Mouse (Mus musculus): Measurements from ENCODE around the gene Hif3a. TPM values are rescaled to one million over a fixed set of nuclear protein-coding genes. Genes with fewer than 3 reads are reported as not detected.

Hif3a gene
- polyA plus RNA-seq, 1 experiment from 2014 or later, result 47.3 TPM

- Histone ChIP-seq H3K4me1 (peaks cover 42% of the 10 kb centered on the region), H3K27me3 (replicated peaks) (no peaks in the 10 kb centered on the region), H3K36me3 (peaks cover 15% of the 10 kb centered on the region), H3K4me3 (replicated peaks) (peak overlapping the region; percentile 46), H3K9me3 (no peaks in the 10 kb centered on the region), H3K9ac (peak overlapping the region; percentile 48; the same call in 1 of the 2 replicates), H3K27ac (no peak overlapping the region; the same call in 1 of the 2 replicates), H3K4me2 (peak overlapping the region; percentile 72)
- WGBS, result 71% methylated on average over 4 of the region's 4 CpGs
- no peak for ATAC-seq (ENCODE audit: insufficient read depth, low FRiP score, low read depth)
Observed at GRCm38 (mm10) chr7:16995345-16995744, 66.9 kb downstream of the Hif3a start.

DNA sequence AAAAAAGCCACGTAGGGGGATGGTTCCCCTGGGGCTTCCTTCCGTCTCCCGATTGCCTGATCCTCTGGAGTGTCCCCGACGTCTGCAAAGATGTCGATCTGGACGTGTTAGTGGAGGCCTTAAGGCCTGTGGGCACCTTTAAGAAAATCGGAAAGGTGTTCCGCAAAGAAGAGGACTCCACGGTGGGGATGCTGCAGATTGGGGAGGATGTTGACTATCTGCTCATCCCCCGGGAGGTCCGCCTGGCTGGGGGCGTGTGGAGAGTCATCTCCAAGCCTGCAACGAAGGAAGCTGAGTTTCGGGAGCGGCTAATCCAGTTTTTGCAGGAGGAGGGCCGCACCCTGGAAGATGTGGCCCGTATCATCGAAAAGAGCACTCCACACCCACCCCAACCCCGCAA lies 67.8 kb downstream of the Hif3a start:
- ATAC-seq (ENCODE audit: insufficient read depth, low FRiP score, low read depth), result no peak
- Histone ChIP-seq H3K4me2 (peak overlapping the region; percentile 72), H3K9ac (peak overlapping the region; percentile 48), H3K9me3 (no peaks in the 10 kb centered on the region), H3K27ac (peak overlapping the region; percentile 88), H3K4me3 (replicated peaks) (peak overlapping the region; percentile 46), H3K36me3 (peaks cover 7% of the 10 kb centered on the region), H3K27me3 (replicated peaks) (no peaks in the 10 kb centered on the region), H3K4me1 (peaks cover 46% of the 10 kb centered on the region)
- WGBS, result 2% methylated on average over 20 of the region's 20 CpGs

DNA sequence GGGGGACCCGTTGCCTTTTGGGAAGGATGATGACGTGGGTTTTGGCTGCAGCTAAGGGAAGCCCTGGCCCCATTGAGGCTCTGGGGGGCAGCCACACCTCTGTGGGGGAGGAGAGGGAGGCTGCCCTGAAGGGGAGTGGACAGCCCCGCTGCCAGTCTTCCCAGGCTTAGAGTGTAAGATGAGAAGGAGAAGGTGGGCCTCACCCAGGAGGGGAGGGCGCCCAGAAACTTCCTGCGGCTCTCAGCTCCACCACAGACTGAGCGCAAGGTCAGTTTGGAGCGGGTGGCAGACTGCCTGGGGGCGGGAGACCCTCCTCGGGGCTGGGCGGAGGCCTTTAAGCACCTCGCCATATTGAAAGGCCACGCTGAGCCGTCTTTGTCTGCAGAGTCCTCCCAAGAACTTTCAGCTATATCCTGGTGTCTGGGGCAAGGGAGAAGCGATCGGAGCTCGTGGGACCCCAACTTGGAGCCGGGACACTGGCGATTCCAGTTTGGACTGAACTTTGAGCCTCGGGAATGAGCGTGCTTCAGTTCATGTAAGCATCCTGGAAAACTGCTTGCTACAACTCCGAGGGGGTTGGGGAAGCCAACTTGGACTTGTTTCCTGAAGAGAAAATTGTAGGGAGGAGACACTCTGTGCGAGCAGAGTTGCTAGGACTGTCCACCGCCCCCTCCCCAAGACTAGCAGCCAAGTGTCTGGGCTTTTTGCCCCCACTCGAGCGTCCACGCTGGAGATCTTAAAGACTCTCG lies 68.4 kb downstream of the Hif3a start:
- under 1% methylated on average over 27 of the region's 27 CpGs for WGBS
- H3K27ac ChIP-seq, result peak overlapping the region; percentile 88
- H3K4me3 ChIP-seq (replicated peaks), result peak overlapping the region; percentile 46
- H3K27me3 ChIP-seq (replicated peaks), result no peaks in the 10 kb centered on the region
- ATAC-seq (ENCODE audit: insufficient read depth, low FRiP score, low read depth), result peak; percentile 93
- H3K36me3 ChIP-seq, result peaks cover 5% of the 10 kb centered on the region
- H3K4me1 ChIP-seq, result peaks cover 46% of the 10 kb centered on the region
- peak overlapping the region; percentile 72 for H3K4me2 ChIP-seq
- H3K9ac ChIP-seq, result peak overlapping the region; percentile 48
- no peaks in the 10 kb centered on the region for H3K9me3 ChIP-seq

- no peak within 1 kb of the TSS for H3K9ac ChIP-seq
- H3K9me3 ChIP-seq, result no peaks in the 10 kb centered on the region
- WGBS, result 89% methylated on average over 5 of the region's 5 CpGs
- no peak for ATAC-seq (ENCODE audit: insufficient read depth, low FRiP score, low read depth)
- peak within 1 kb of the TSS; percentile 46 for H3K4me3 ChIP-seq (replicated peaks)
- H3K4me1 ChIP-seq, result peaks cover 50% of the 10 kb centered on the region
- peak within 1 kb of the TSS; percentile 72 for H3K4me2 ChIP-seq
- peaks cover 3% of the 10 kb centered on the region for H3K36me3 ChIP-seq
- H3K27ac ChIP-seq, result peak within 1 kb of the TSS; percentile 93
- no peaks in the 10 kb centered on the region for H3K27me3 ChIP-seq (replicated peaks)
Observed at GRCm38 (mm10) chr7:16992451-16992807, 69.8 kb downstream of the Hif3a start, which contains the start of gene Ccdc8. Gene Ccdc8, plus strand, starts transcription at chr7:16992708.

DNA sequence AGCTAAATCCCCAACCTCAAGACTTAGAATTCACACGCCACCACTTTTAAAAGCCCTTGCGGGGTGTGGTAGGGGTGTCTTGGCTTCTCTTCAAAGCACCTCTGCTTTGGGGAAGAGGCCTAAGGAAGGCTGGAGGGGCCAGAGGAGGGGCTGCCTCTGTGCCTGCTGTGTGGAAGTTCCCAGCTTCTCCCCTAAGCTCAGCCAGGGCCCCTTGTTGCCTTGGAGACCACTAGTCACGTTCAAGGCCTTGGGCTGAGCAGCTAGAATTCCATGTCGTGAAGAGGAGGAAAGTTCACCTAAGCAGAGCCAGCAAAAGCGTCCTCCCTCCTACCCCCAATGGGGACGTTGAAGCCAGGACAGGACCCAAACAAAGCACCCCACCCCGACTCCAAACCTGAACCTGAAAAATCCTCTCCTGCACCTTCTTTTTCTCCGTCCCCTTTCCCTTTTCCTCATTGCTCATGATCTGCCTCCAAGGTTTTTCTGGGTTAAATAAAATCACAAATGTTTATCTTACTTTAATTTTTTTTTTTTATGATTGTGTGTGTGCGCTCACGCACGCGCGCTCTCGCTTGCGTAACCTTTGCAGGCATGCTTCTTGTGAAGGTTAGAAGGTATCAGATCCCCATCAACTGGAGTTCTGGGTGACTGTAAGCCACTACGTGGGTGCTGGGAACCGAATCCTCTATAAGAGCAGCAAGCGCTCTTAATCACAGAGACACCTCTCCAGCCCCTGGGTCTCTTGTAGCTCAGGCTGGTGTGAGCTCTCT lies 70.4 kb downstream of the Hif3a start:
- Histone ChIP-seq H3K27me3 (replicated peaks) (no peaks in the 10 kb centered on the region), H3K4me1 (peaks cover 47% of the 10 kb centered on the region), H3K4me3 (replicated peaks) (0 out of 2 replicates have a peak overlapping the region, but pooled peaks have one; percentile 6), H3K36me3 (no peaks in the 10 kb centered on the region; the same call in 1 of the 2 replicates), H3K4me2 (peak overlapping the region; percentile 39), H3K9ac (no peak overlapping the region), H3K27ac (peak overlapping the region; percentile 93), H3K9me3 (no peaks in the 10 kb centered on the region)
- WGBS, result 28% methylated on average over 18 of the region's 18 CpGs
- ATAC-seq (ENCODE audit: insufficient read depth, low FRiP score, low read depth), result peak; percentile 77

DNA sequence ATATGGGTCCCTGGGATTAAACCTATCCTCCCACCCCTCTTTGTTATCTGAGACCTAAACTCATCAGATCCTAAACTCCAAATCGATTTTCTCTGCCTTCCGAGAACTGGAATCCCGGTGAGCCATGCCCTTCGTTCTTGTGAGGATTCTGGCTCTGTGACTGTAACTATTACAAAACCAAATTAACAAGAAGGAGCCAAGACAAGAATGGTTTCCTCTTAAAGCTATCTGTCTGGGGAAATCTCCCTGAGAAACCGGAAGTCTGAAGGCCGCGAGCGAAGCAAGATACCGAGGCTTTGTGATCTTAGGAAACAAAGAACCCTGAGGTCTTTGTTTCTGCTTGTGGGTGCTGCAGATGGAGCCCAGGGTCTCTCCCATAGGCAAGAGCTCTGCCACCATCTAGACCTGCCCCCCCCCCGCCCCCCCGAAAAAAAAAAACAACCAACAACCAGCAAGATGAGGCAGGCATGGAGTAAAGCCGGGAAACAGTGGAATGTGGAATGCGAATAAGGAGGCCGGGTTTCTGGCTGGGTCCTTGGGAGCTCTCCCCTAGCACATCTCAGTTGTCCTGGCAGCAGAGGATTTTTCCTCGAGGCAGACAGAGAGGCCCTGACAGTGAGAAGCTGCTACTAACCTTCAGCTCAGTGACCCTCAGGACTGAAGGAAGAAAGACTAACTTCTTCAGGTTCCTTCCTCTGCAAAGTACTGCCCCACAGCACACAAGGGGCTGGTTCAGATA lies 72.1 kb downstream of the Hif3a start:
- H3K4me3 ChIP-seq (replicated peaks), result no peak overlapping the region
- no peak for ATAC-seq (ENCODE audit: insufficient read depth, low FRiP score, low read depth)
- no peaks in the 10 kb centered on the region for H3K27me3 ChIP-seq (replicated peaks)
- no peak overlapping the region for H3K9ac ChIP-seq
- no peaks in the 10 kb centered on the region for H3K9me3 ChIP-seq
- H3K4me2 ChIP-seq, result peak overlapping the region; percentile 30
- 25% methylated on average over 15 of the region's 15 CpGs for WGBS
- H3K36me3 ChIP-seq, result no peaks in the 10 kb centered on the region; the same call in 1 of the 2 replicates
- H3K4me1 ChIP-seq, result peaks cover 33% of the 10 kb centered on the region
- H3K27ac ChIP-seq, result peak overlapping the region; percentile 93

DNA sequence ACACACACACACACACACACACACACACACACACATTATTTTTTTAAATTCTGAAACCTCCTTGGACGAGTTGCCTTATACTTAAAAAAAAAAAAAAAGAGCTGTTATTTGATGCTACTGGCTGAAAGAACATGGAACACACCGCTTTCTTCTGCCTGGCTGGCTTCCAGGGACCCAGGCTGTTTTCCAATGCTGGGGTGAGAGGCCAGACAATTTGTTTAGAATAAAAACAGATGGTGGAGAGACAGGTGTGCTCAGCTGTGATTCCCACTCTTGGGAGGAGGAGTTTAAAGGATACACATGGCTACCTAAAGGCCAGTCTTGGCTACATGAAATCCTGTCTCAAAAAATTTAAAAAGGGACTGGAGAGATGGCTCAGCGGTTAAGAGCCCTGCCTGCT lies 73.8 kb downstream of the Hif3a start:
- H3K9me3 ChIP-seq, result no peaks in the 10 kb centered on the region
- peaks cover 29% of the 10 kb centered on the region for H3K4me1 ChIP-seq
- peak overlapping the region; percentile 54 for H3K27ac ChIP-seq
- no peak for ATAC-seq (ENCODE audit: insufficient read depth, low FRiP score, low read depth)
- H3K4me3 ChIP-seq (replicated peaks), result no peak overlapping the region
- H3K36me3 ChIP-seq, result no peaks in the 10 kb centered on the region
- WGBS, result 32% methylated on average over 3 of the region's 3 CpGs
- no peak overlapping the region for H3K4me2 ChIP-seq
- no peak overlapping the region for H3K9ac ChIP-seq
- no peaks in the 10 kb centered on the region for H3K27me3 ChIP-seq (replicated peaks)

DNA sequence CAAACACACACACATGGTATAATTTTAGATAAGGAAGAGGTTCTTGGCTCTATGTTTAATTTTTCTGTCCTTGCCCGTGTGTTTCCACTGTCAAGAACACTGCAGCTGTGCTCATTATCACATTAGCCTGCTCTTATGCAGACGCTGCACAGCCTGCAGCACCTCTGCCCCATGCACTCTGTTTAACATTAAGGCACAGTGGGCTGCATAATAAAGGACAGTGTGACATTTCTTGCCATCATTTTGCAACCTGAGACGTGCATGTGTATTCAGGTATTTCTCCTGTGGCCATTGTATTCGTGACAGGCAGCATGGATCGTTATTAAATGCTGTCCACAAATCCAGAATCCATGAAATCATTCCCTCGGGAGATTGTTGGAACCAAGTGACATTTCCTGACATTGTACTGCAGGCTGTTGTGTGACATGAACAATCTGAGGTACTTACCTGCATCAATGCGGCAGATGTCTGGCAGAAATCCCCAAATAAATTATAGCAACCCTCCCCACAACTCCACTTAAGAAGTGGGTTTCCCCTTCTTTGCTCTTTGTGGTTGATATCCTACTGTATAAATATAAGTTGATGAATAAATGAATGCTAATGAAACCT lies 74.6 kb downstream of the Hif3a start:
- Histone ChIP-seq H3K36me3 (no peaks in the 10 kb centered on the region), H3K27ac (peak overlapping the region; percentile 54), H3K9ac (no peak overlapping the region), H3K4me2 (no peak overlapping the region), H3K27me3 (replicated peaks) (no peaks in the 10 kb centered on the region), H3K9me3 (no peaks in the 10 kb centered on the region), H3K4me3 (replicated peaks) (no peak overlapping the region), H3K4me1 (peaks cover 34% of the 10 kb centered on the region)
- 33% methylated on average over 7 of the region's 7 CpGs for WGBS
- ATAC-seq (ENCODE audit: insufficient read depth, low FRiP score, low read depth), result no peak

- peaks cover 16% of the 10 kb centered on the region for H3K4me1 ChIP-seq
- H3K9me3 ChIP-seq, result no peaks in the 10 kb centered on the region
- no peak within 1 kb of the TSS for H3K4me3 ChIP-seq (replicated peaks)
- no peak within 1 kb of the TSS for H3K9ac ChIP-seq
- H3K27ac ChIP-seq, result no peak within 1 kb of the TSS
- 31% methylated on average over 26 of the region's 26 CpGs for WGBS
- no peaks in the 10 kb centered on the region for H3K27me3 ChIP-seq (replicated peaks)
- no peak for ATAC-seq (ENCODE audit: insufficient read depth, low FRiP score, low read depth)
- no peaks in the 10 kb centered on the region for H3K36me3 ChIP-seq
- H3K4me2 ChIP-seq, result no peak within 1 kb of the TSS
Observed at GRCm38 (mm10) chr7:16982859-16983568, 79.2 kb downstream of the Hif3a start, which contains the start of gene Gm42372. Gene Gm42372, plus strand, starts transcription at chr7:16983086.
